Mouse (Mus musculus): Measurements from ENCODE around the gene Tmem26. TPM values are rescaled to one million over a fixed set of nuclear protein-coding genes. Genes with fewer than 3 reads are reported as not detected.

Gene Tmem26
- total and polyA plus RNA-seq, 3 experiments = 0.04 TPM; not detected in 2

- Histone ChIP-seq H3K9me3 (replicated peaks; ENCODE audit: low read length) (no peaks in the 10 kb centered on the region), H3K27me3 (replicated peaks) (no peaks in the 10 kb centered on the region), H3K27ac (ENCODE audit: insufficient read depth, low read depth) (no peak overlapping the region), H3K36me3 (replicated peaks in 1 of 2; ENCODE audit: control insufficient read depth in 1 of 2, insufficient read depth in 1 of 2, low read length in 1 of 2) (no peaks in the 10 kb centered on the region), H3K4me3 (replicated peaks in 1 of 3; ENCODE audit: low read depth in 2 of 3, low read length in 2 of 3, poor library complexity in 1 of 3) (no peak overlapping the region), H3K4me2 (ENCODE audit: insufficient read depth, low read depth, poor library complexity, severe bottlenecking) (no peak overlapping the region), H3K9ac (ENCODE audit: insufficient read depth, low read depth) (no peak overlapping the region), H3K79me2 (replicated peaks; ENCODE audit: control insufficient read depth, extremely low read depth, insufficient read depth, poor library complexity, severe bottlenecking) (no peaks in the 10 kb centered on the region), H3K4me1 (ENCODE audit: control insufficient read depth in 1 of 2, insufficient read depth in 2 of 2) (no peaks in the 10 kb centered on the region)
- TF ChIP-seq ELF1 (IDR thresholded peaks at IDR 0.05; ENCODE audit: low read depth, low read length) = no peak
- no peak for TF ChIP-seq IRF4 (IDR thresholded peaks at IDR 0.05; ENCODE audit: low read depth, low read length)
- no peak for TF ChIP-seq EP300 (IDR thresholded peaks at IDR 0.05; ENCODE audit: low read length)
- TF ChIP-seq JUND (conservative IDR thresholded peaks at IDR 0.05; ENCODE audit: low read depth, low read length) = no peak
- TF ChIP-seq SMC3 (IDR thresholded peaks at IDR 0.05; ENCODE audit: low read depth, low read length) = no peak
- no peak for TF ChIP-seq TCF12 (IDR thresholded peaks at IDR 0.05; ENCODE audit: low read depth, low read length)
- TF ChIP-seq HCFC1 (IDR thresholded peaks at IDR 0.05; ENCODE audit: low read depth, low read length) = no peak
- no peak for TF ChIP-seq CHD2 (IDR thresholded peaks at IDR 0.05; ENCODE audit: low read length)
- no peak for TF ChIP-seq MAX (IDR thresholded peaks at IDR 0.05; ENCODE audit: low read length)
- no peak for TF ChIP-seq MAFK (IDR thresholded peaks at IDR 0.05; ENCODE audit: insufficient replicate concordance, low read length)
- TF ChIP-seq SIN3A (IDR thresholded peaks at IDR 0.05; ENCODE audit: low read length) = no peak
- no peak for TF ChIP-seq POLR2AphosphoS2 (IDR thresholded peaks at IDR 0.05; ENCODE audit: low read depth, low read length)
- no peak for TF ChIP-seq USF1 (IDR thresholded peaks at IDR 0.05; ENCODE audit: low read depth, low read length)
- TF ChIP-seq NELFE (IDR thresholded peaks at IDR 0.05; ENCODE audit: low read depth, low read length) = no peak
- dilution Hi-C loops (cut with MboI; ENCODE audit: extremely low pct_ligation_motif_present, extremely low pct_unique_long_range_greater_than_20kb, low sequenced_read_pairs) = no loop called here
- in situ Hi-C loops (cut with MboI; ENCODE audit: low pct_ligation_motif_present, low pct_unique_long_range_greater_than_20kb, low sequenced_read_pairs) = no loop called here
- no peak for DNase-seq (ENCODE audit: extremely low read depth)
These were observed 10.5 kb upstream of the Tmem26 start for GRCm38 (mm10) chr10:68712926-68713325.

DNA sequence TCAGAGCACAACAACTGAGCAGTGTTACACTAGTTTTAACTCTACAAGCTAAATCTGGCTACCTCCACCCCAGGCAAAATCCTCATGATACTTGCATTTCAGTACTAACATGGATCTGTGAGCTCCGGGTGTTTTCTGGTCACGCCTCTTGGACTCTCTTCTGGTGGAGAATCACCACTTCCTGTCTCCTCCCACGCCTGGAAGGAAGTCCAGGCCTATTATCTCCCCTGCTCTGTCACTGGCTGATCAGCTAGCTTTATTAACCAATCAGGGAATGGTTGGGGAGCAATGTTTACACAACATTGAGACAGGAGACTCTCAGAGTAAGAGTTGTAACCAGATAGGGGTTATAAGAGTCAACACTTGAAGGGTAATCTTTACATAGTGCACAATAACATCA, 9.1 kb upstream of the Tmem26 start:
- in situ Hi-C loops (cut with MboI; ENCODE audit: low pct_ligation_motif_present, low pct_unique_long_range_greater_than_20kb, low sequenced_read_pairs) (no loop called here), dilution Hi-C loops (cut with MboI; ENCODE audit: extremely low pct_ligation_motif_present, extremely low pct_unique_long_range_greater_than_20kb, low sequenced_read_pairs) (no loop called here)
- Histone ChIP-seq H3K4me3 (replicated peaks in 1 of 3; ENCODE audit: low read depth in 2 of 3, low read length in 2 of 3, poor library complexity in 1 of 3) (no peak overlapping the region), H3K27ac (ENCODE audit: insufficient read depth, low read depth) (no peak overlapping the region), H3K9me3 (replicated peaks; ENCODE audit: low read length) (no peaks in the 10 kb centered on the region), H3K4me2 (ENCODE audit: insufficient read depth, low read depth, poor library complexity, severe bottlenecking) (no peak overlapping the region), H3K79me2 (replicated peaks; ENCODE audit: control insufficient read depth, extremely low read depth, insufficient read depth, poor library complexity, severe bottlenecking) (no peaks in the 10 kb centered on the region), H3K27me3 (replicated peaks) (no peaks in the 10 kb centered on the region), H3K9ac (ENCODE audit: insufficient read depth, low read depth) (no peak overlapping the region), H3K4me1 (ENCODE audit: control insufficient read depth in 1 of 2, insufficient read depth in 2 of 2) (no peaks in the 10 kb centered on the region), H3K36me3 (replicated peaks in 1 of 2; ENCODE audit: control insufficient read depth in 1 of 2, insufficient read depth in 1 of 2, low read length in 1 of 2) (no peaks in the 10 kb centered on the region)
- TF ChIP-seq SMC3 (IDR thresholded peaks at IDR 0.05; ENCODE audit: low read depth, low read length) (no peak), UBTF (IDR thresholded peaks at IDR 0.05; ENCODE audit: low read depth, low read length) (no peak), MEF2A (IDR thresholded peaks at IDR 0.05; ENCODE audit: borderline replicate concordance, low read depth, low read length) (no peak), CHD2 (IDR thresholded peaks at IDR 0.05; ENCODE audit: low read length) (no peak), CHD1 (IDR thresholded peaks at IDR 0.05; ENCODE audit: low read depth, low read length) (no peak), NRF1 (IDR thresholded peaks at IDR 0.05; ENCODE audit: low read depth, low read length) (no peak), ELF1 (IDR thresholded peaks at IDR 0.05; ENCODE audit: low read depth, low read length) (no peak), MXI1 (IDR thresholded peaks at IDR 0.05; ENCODE audit: low read depth, low read length) (no peak), RAD21 (IDR thresholded peaks at IDR 0.05; ENCODE audit: low read depth, low read length) (no peak), CTCF (conservative IDR thresholded peaks at IDR 0.05 in 1 of 2, IDR thresholded peaks at IDR 0.05 in 1 of 2; ENCODE audit: low read depth in 2 of 2, low read length in 2 of 2) (no peak), ZMIZ1 (IDR thresholded peaks at IDR 0.05; ENCODE audit: low read depth, low read length) (no peak), TBP (conservative IDR thresholded peaks at IDR 0.05; ENCODE audit: low read depth, low read length) (no peak), ZC3H11A (IDR thresholded peaks at IDR 0.05; ENCODE audit: low read depth, low read length) (no peak), JUND (conservative IDR thresholded peaks at IDR 0.05; ENCODE audit: low read depth, low read length) (no peak), ETS1 (conservative IDR thresholded peaks at IDR 0.05; ENCODE audit: low read depth, low read length) (no peak), ZKSCAN1 (IDR thresholded peaks at IDR 0.05; ENCODE audit: borderline replicate concordance, low read depth, low read length) (no peak), NELFE (IDR thresholded peaks at IDR 0.05; ENCODE audit: low read depth, low read length) (no peak), HCFC1 (IDR thresholded peaks at IDR 0.05; ENCODE audit: low read depth, low read length) (no peak), MAFK (IDR thresholded peaks at IDR 0.05; ENCODE audit: insufficient replicate concordance, low read length) (no peak), E2F4 (IDR thresholded peaks at IDR 0.05; ENCODE audit: insufficient replicate concordance, low read depth, low read length) (no peak)
- peak; percentile 37 for DNase-seq (ENCODE audit: extremely low read depth)

Data from CH12.LX (cell line).